Mouse (Mus musculus): ENCODE measurements around the gene Apip. TPM values are rescaled to one million over a fixed set of nuclear protein-coding genes. Genes with fewer than 3 reads are reported as not detected.

Apip gene
- total and polyA plus RNA-seq, 3 experiments, result 34.6 to 39.7 TPM; not detected in 1

DNA sequence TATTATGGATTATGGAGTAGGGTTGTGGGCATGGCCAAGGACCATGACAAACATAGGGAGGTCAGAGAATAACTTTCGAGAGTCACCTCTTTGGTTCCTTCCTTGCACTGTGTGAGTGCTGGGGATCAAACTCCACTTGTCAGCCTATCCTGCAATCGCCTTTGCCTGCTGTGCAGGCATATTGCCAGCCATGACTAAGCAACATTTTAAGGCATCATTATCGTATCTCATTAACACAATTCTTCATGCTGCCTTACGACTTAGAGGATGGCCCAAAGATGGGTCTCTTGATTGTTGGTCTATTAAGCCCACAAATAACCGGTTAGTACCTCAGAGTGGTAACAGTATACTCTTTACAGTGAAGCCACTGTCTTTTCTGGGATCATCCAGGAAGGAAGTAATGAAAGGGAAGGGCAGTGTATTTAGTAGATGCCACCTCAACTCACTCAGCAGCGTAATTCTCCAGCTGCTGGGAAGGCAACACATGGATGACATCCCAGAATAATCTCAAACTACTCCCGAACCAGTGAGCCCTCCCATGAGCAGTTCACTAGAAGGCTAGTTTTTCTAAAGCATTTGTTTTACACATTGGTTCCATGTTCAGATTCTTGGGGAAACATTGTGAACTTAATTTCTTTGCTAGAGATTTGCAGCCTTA is 45.9 kb downstream of the Apip start (continued):
- TF ChIP-seq MYC (IDR thresholded peaks at IDR 0.05; ENCODE audit: low read depth, low read length), result no peak

- Histone ChIP-seq H3K9ac (ENCODE audit: control insufficient read depth, low read depth, low read length, poor library complexity, severe bottlenecking) (no peak overlapping the region), H3K79me2 (ENCODE audit: control insufficient read depth, insufficient read depth, low read length, poor library complexity) (no peaks in the 10 kb centered on the region), H3K36me3 (ENCODE audit: control insufficient read depth in 1 of 2, insufficient read depth in 2 of 2, low read length in 2 of 2) (no peaks in the 10 kb centered on the region), H3K4me1 (ENCODE audit: control insufficient read depth in 1 of 2, insufficient read depth in 2 of 2, low read length in 2 of 2) (no peaks in the 10 kb centered on the region), H3K4me3 (ENCODE audit: control insufficient read depth in 1 of 2, insufficient read depth in 1 of 2, low read depth in 2 of 2, low read length in 2 of 2) (no peak overlapping the region), H3K9me3 (replicated peaks; ENCODE audit: insufficient read depth, low read length) (no peaks in the 10 kb centered on the region), H3K27ac (ENCODE audit: control insufficient read depth, low read depth, low read length) (no peak overlapping the region), H3K27me3 (ENCODE audit: control insufficient read depth in 1 of 2, insufficient read depth in 2 of 2, low read length in 2 of 2) (peaks cover 3 to 6% of the 10 kb centered on the region in 2 experiments)
- TF ChIP-seq MXI1 (IDR thresholded peaks at IDR 0.05; ENCODE audit: low read depth, low read length) (no peak), EP300 (IDR thresholded peaks at IDR 0.05; ENCODE audit: low read depth in 1 of 2, low read length in 2 of 2) (no peak), ZC3H11A (IDR thresholded peaks at IDR 0.05; ENCODE audit: low read depth, low read length) (no peak), ELF1 (IDR thresholded peaks at IDR 0.05; ENCODE audit: low read depth, low read length) (no peak), MYC (IDR thresholded peaks at IDR 0.05; ENCODE audit: low read depth, low read length) (no peak), ZKSCAN1 (IDR thresholded peaks at IDR 0.05; ENCODE audit: low read depth, low read length) (no peak)
- no peak for DNase-seq (ENCODE audit: low read depth, low spot score)
Observed at GRCm38 (mm10) chr2:103129676-103130075, 56.2 kb downstream of the Apip start.

- H3K4me3 ChIP-seq (ENCODE audit: control insufficient read depth in 1 of 2, insufficient read depth in 1 of 2, low read depth in 2 of 2, low read length in 2 of 2), result no peak overlapping the region
- H3K9me3 ChIP-seq (replicated peaks; ENCODE audit: insufficient read depth, low read length), result no peaks in the 10 kb centered on the region
- H3K36me3 ChIP-seq (ENCODE audit: control insufficient read depth in 1 of 2, insufficient read depth in 2 of 2, low read length in 2 of 2), result no peaks in the 10 kb centered on the region
- peaks cover 3 to 6% of the 10 kb centered on the region in 2 experiments for H3K27me3 ChIP-seq (ENCODE audit: control insufficient read depth in 1 of 2, insufficient read depth in 2 of 2, low read length in 2 of 2)
- no peak for TF ChIP-seq E2F4 (IDR thresholded peaks at IDR 0.05; ENCODE audit: borderline replicate concordance, low read depth, low read length)
- TF ChIP-seq CTCF (IDR thresholded peaks at IDR 0.05 in 2 of 3, conservative IDR thresholded peaks at IDR 0.05 in 1 of 3; ENCODE audit: control insufficient read depth in 1 of 3, insufficient read depth in 1 of 3, low read depth in 2 of 3, low read length in 3 of 3, poor library complexity in 1 of 3, severe bottlenecking in 1 of 3), result peak in 1 of 3 experiments; percentile 38; a peak in 2 of 6 replicates
- TF ChIP-seq RAD21 (IDR thresholded peaks at IDR 0.05; ENCODE audit: low read depth, low read length), result peak; percentile 39
- TF ChIP-seq MXI1 (IDR thresholded peaks at IDR 0.05; ENCODE audit: low read depth, low read length), result no peak
- TF ChIP-seq SMC3 (IDR thresholded peaks at IDR 0.05; ENCODE audit: low read depth, low read length), result peak; percentile 36
- H3K79me2 ChIP-seq (ENCODE audit: control insufficient read depth, insufficient read depth, low read length, poor library complexity), result no peaks in the 10 kb centered on the region
- H3K27ac ChIP-seq (ENCODE audit: control insufficient read depth, low read depth, low read length), result no peak overlapping the region
- H3K4me1 ChIP-seq (ENCODE audit: control insufficient read depth in 1 of 2, insufficient read depth in 2 of 2, low read length in 2 of 2), result no peaks in the 10 kb centered on the region
- no peak overlapping the region for H3K9ac ChIP-seq (ENCODE audit: control insufficient read depth, low read depth, low read length, poor library complexity, severe bottlenecking)
- DNase-seq (ENCODE audit: low read depth, low spot score), result peak; percentile 10
Observed at GRCm38 (mm10) chr2:103131145-103131544, 57.7 kb downstream of the Apip start.

Measured in MEL (cell line).